Mouse (Mus musculus) megakaryocyte, embryonic 14.5 days (primary cell): Measurements from ENCODE around the gene Epb42. TPM values are rescaled to one million over a fixed set of nuclear protein-coding genes. Genes with fewer than 3 reads are reported as not detected.

ENCODE experiments used
- H3K27me3 ChIP-seq: replicated peaks from 2 replicates; pipeline ENCODE3; 2012; ENCODE audit warnings: inconsistent platforms
- H3K36me3 ChIP-seq: replicated peaks from 2 replicates; pipeline ENCODE3; 2012; ENCODE audit warnings: low read length, inconsistent platforms, mixed read lengths
- H3K4me1 ChIP-seq: 2 replicates; pipeline ENCODE4 v1.6.1; 2012; ENCODE audit warnings: inconsistent platforms
- H3K4me3 ChIP-seq: replicated peaks from 2 replicates; pipeline ENCODE3; 2012; ENCODE audit warnings: moderate library complexity, mild to moderate bottlenecking, inconsistent platforms
- H3K9me3 ChIP-seq: 2 replicates; pipeline ENCODE4 v1.6.1; 2012; ENCODE audit warnings: inconsistent platforms
- FLI1 ChIP-seq: IDR thresholded peaks from 2 replicates; pipeline ENCODE4 v1.6.1; 2012; ENCODE audit warnings: low read length, inconsistent platforms, mixed read lengths
- GATA1 ChIP-seq: IDR thresholded peaks from 3 replicates; pipeline ENCODE4 v1.6.1; 2012; ENCODE audit warnings: mixed read lengths, low read length, inconsistent platforms, borderline replicate concordance
- polyA plus RNA-seq: library from polyadenylated mRNA; stranded (reverse); fragments of >175 nt; gene quantifications from 2 replicates; pipeline ENCODE4 v1.2.3, GENCODE M21; 2012; ENCODE audit warnings: low replicate concordance; ENCODE audit not compliant: insufficient read depth

The Epb42 gene
- 2.6 TPM in 1 of 2 replicates, not detected in the other for polyA plus RNA-seq

GRCm38 (mm10) chr2:121036733-121037341 is at the start of gene Epb42:
Epb42 (minus strand) TSS chr2:121037072.
- Histone ChIP-seq H3K4me1 (peaks cover 19% of the 10 kb centered on the region), H3K27me3 (no peaks in the 10 kb centered on the region), H3K36me3 (no peaks in the 10 kb centered on the region), H3K4me3 (peak within 1 kb of the TSS; percentile 39), H3K9me3 (no peaks in the 10 kb centered on the region)
- TF ChIP-seq GATA1: no peak
- TF ChIP-seq FLI1: no peak

GRCm38 (mm10) chr2:121085480-121086185 is 48.8 kb upstream of the Epb42 start, which contains the start of gene Tgm5:
Tgm5 (minus strand) TSS chr2:121085841.
- Histone ChIP-seq H3K27me3 (peaks cover 15% of the 10 kb centered on the region), H3K4me3 (peak within 1 kb of the TSS; percentile 38), H3K9me3 (peaks cover 5% of the 10 kb centered on the region; the same call in 1 of the 2 replicates), H3K4me1 (peaks cover 30% of the 10 kb centered on the region), H3K36me3 (no peaks in the 10 kb centered on the region)
- TF ChIP-seq GATA1 (no peak), FLI1 (no peak)

GRCm38 (mm10) chr2:121082626-121083025 is 45.8 kb upstream of the Epb42 start:
- H3K4me1 ChIP-seq: peaks cover 30% of the 10 kb centered on the region
- no peaks in the 10 kb centered on the region for H3K9me3 ChIP-seq
- peak overlapping the region; percentile 31 for H3K4me3 ChIP-seq
- H3K27me3 ChIP-seq: peaks cover 15% of the 10 kb centered on the region
- H3K36me3 ChIP-seq: no peaks in the 10 kb centered on the region
- TF ChIP-seq GATA1 (no peak), FLI1 (no peak)

GRCm38 (mm10) chr2:121074747-121075146 is 37.9 kb upstream of the Epb42 start:
- H3K27me3 ChIP-seq: peaks cover 14% of the 10 kb centered on the region
- TF ChIP-seq GATA1: no peak
- TF ChIP-seq FLI1: no peak
- H3K9me3 ChIP-seq: peaks cover 18% of the 10 kb centered on the region
- no peaks in the 10 kb centered on the region for H3K36me3 ChIP-seq
- H3K4me1 ChIP-seq: peaks cover 17% of the 10 kb centered on the region
- H3K4me3 ChIP-seq: no peak overlapping the region

GRCm38 (mm10) chr2:121071871-121072270 is 35.0 kb upstream of the Epb42 start:
- Histone ChIP-seq H3K36me3 (no peaks in the 10 kb centered on the region), H3K4me1 (peaks cover 29% of the 10 kb centered on the region), H3K9me3 (peaks cover 17% of the 10 kb centered on the region), H3K27me3 (peaks cover 15% of the 10 kb centered on the region), H3K4me3 (no peak overlapping the region)
- no peak for TF ChIP-seq FLI1
- no peak for TF ChIP-seq GATA1

- H3K4me3 ChIP-seq: no peak overlapping the region
- peaks cover 13% of the 10 kb centered on the region for H3K27me3 ChIP-seq
- no peak for TF ChIP-seq GATA1
- no peak for TF ChIP-seq FLI1
- no peaks in the 10 kb centered on the region for H3K36me3 ChIP-seq
- peaks cover 29% of the 10 kb centered on the region for H3K4me1 ChIP-seq
- peaks cover 13% of the 10 kb centered on the region for H3K9me3 ChIP-seq
Measured at GRCm38 (mm10) chr2:121069506-121069905, 32.6 kb upstream of the Epb42 start.

GRCm38 (mm10) chr2:121067116-121067515 is 30.2 kb upstream of the Epb42 start:
- no peak overlapping the region for H3K4me3 ChIP-seq
- no peaks in the 10 kb centered on the region for H3K36me3 ChIP-seq
- TF ChIP-seq FLI1 (no peak), GATA1 (no peak)
- peaks cover 29% of the 10 kb centered on the region for H3K4me1 ChIP-seq
- H3K27me3 ChIP-seq: peaks cover 9% of the 10 kb centered on the region
- peaks cover 4% of the 10 kb centered on the region; the same call in 1 of the 2 replicates for H3K9me3 ChIP-seq

- no peaks in the 10 kb centered on the region for H3K36me3 ChIP-seq
- H3K4me1 ChIP-seq: peaks cover 4% of the 10 kb centered on the region; the same call in 1 of the 2 replicates
- no peaks in the 10 kb centered on the region; the same call in 1 of the 2 replicates for H3K9me3 ChIP-seq
- H3K4me3 ChIP-seq: no peak overlapping the region
- TF ChIP-seq FLI1 (no peak), GATA1 (no peak)
- H3K27me3 ChIP-seq: peaks cover 19% of the 10 kb centered on the region
Measured at GRCm38 (mm10) chr2:121061315-121061714, 24.4 kb upstream of the Epb42 start.

- Histone ChIP-seq H3K36me3 (no peaks in the 10 kb centered on the region), H3K9me3 (no peaks in the 10 kb centered on the region; the same call in 1 of the 2 replicates), H3K4me1 (peaks cover 31% of the 10 kb centered on the region), H3K4me3 (no peak overlapping the region), H3K27me3 (peaks cover 18% of the 10 kb centered on the region)
- TF ChIP-seq GATA1 (no peak), FLI1 (no peak)
Measured at GRCm38 (mm10) chr2:121057997-121058396, 21.1 kb upstream of the Epb42 start.

GRCm38 (mm10) chr2:121055915-121056314 is 19.0 kb upstream of the Epb42 start:
- no peaks in the 10 kb centered on the region for H3K9me3 ChIP-seq
- no peak overlapping the region for H3K4me3 ChIP-seq
- peaks cover 25% of the 10 kb centered on the region for H3K27me3 ChIP-seq
- peaks cover 43% of the 10 kb centered on the region for H3K4me1 ChIP-seq
- no peak for TF ChIP-seq GATA1
- TF ChIP-seq FLI1: no peak
- no peaks in the 10 kb centered on the region for H3K36me3 ChIP-seq
